Mouse (Mus musculus) C2C12 (cell line): ENCODE measurements at regions not wholly inside any gene's neighbourhood (a gene's known extent, or its start where the extent isn't known, plus 50 kb on each side); places are given as distances from the start of the nearest gene placed in this dataset.
"Not testable (repeated sequence)": the region's sequence is repeated elsewhere in the genome, so short reads cannot be mapped to it uniquely, and the experiment has no call there.

ENCODE experiments used
- H3K27me3 ChIP-seq: one replicate; pipeline ENCODE4 v1.6.1; 2011; ENCODE audit not compliant: control insufficient read depth, insufficient read depth, insufficient read length
- H3K36me3 ChIP-seq: one replicate; pipeline ENCODE4 v1.6.1; 2011; ENCODE audit not compliant: control insufficient read depth, insufficient read depth
- H3K4me3 ChIP-seq: one replicate; pipeline ENCODE4 v1.5.1; 2011; ENCODE audit warnings: mild to moderate bottlenecking, control low read depth; ENCODE audit not compliant: poor library complexity, insufficient read depth, severe bottlenecking
- H3K79me2 ChIP-seq: one replicate; pipeline ENCODE4 v1.6.1; 2011; ENCODE audit not compliant: control insufficient read depth, insufficient read depth
- H3K79me3 ChIP-seq: one replicate; pipeline ENCODE4 v1.6.1; 2011; ENCODE audit warnings: low read depth, control low read depth
- H3ac ChIP-seq: one replicate; pipeline ENCODE3; 2011; ENCODE audit warnings: low read depth; ENCODE audit not compliant: control insufficient read depth, insufficient read length
- CEBPB ChIP-seq: IDR thresholded peaks from one replicate; pipeline ENCODE4 v1.6.1; 2011; ENCODE audit warnings: low read depth, mild to moderate bottlenecking, control low read depth, moderate library complexity
- CTCF ChIP-seq: IDR thresholded peaks from one replicate; pipeline ENCODE4 v1.5.1; 2011; ENCODE audit not compliant: control insufficient read depth, insufficient read depth, insufficient read length
- FOSL1 ChIP-seq: IDR thresholded peaks from one replicate; pipeline ENCODE4 v1.8.0; 2011; ENCODE audit warnings: mild to moderate bottlenecking, low read length; ENCODE audit not compliant: poor library complexity, insufficient read depth, severe bottlenecking
- MAX ChIP-seq: IDR thresholded peaks from one replicate; pipeline ENCODE4 v1.6.1; 2011; ENCODE audit warnings: mild to moderate bottlenecking, control low read depth
- MYOD1 ChIP-seq: IDR thresholded peaks from one replicate; pipeline ENCODE4 v1.6.1; 2011; ENCODE audit warnings: low read depth; ENCODE audit not compliant: control insufficient read depth, insufficient read length
- MYOG ChIP-seq: IDR thresholded peaks from one replicate; pipeline ENCODE4 v1.6.1; 2011; ENCODE audit not compliant: control insufficient read depth, insufficient read length; ENCODE audit errors: extremely low read depth
- USF1 ChIP-seq: IDR thresholded peaks from one replicate; pipeline ENCODE4 v1.6.1; 2011; ENCODE audit warnings: low read depth, mild to moderate bottlenecking, control low read depth, moderate library complexity

GRCm38 (mm10) chr2:166290826-166291225 is 135.4 kb upstream of the Sulf2 start:
- Histone ChIP-seq H3K4me3 (no peak overlapping the region), H3K36me3 (no peaks in the 10 kb centered on the region), H3K27me3 (no peaks in the 10 kb centered on the region), H3K79me2 (no peaks in the 10 kb centered on the region), H3K79me3 (no peaks in the 10 kb centered on the region), H3ac (no peak overlapping the region)
- TF ChIP-seq MYOD1 (no peak), FOSL1 (no peak), MAX (no peak), MYOG (no peak)

GRCm38 (mm10) chr2:166289198-166289597 is 133.7 kb upstream of the Sulf2 start:
- H3ac ChIP-seq = no peak overlapping the region
- no peaks in the 10 kb centered on the region for H3K27me3 ChIP-seq
- H3K79me2 ChIP-seq = no peaks in the 10 kb centered on the region
- H3K4me3 ChIP-seq = no peak overlapping the region
- TF ChIP-seq MYOD1 = no peak
- TF ChIP-seq MYOG = no peak
- no peak for TF ChIP-seq USF1
- no peak for TF ChIP-seq CEBPB
- TF ChIP-seq CTCF = no peak
- TF ChIP-seq FOSL1 = no peak
- no peak for TF ChIP-seq MAX
- H3K36me3 ChIP-seq = no peaks in the 10 kb centered on the region
- H3K79me3 ChIP-seq = no peaks in the 10 kb centered on the region

- H3K27me3 ChIP-seq, H3K79me3 ChIP-seq, H3ac ChIP-seq, H3K79me2 ChIP-seq, H3K36me3 ChIP-seq, H3K4me3 ChIP-seq: not testable (repeated sequence)
Observed at GRCm38 (mm10) chr2:166281137-166281536, 125.7 kb upstream of the Sulf2 start.

- Histone ChIP-seq H3K79me3 (no peaks in the 10 kb centered on the region), H3ac (no peak overlapping the region), H3K27me3 (no peaks in the 10 kb centered on the region), H3K79me2 (no peaks in the 10 kb centered on the region), H3K36me3 (no peaks in the 10 kb centered on the region), H3K4me3 (no peak overlapping the region)
- TF ChIP-seq FOSL1 (no peak), MYOD1 (no peak), CEBPB (no peak), USF1 (no peak), MYOG (no peak)
Observed at GRCm38 (mm10) chr2:166280651-166281127, 125.2 kb upstream of the Sulf2 start.

- TF ChIP-seq MAX (no peak), MYOG (no peak), CEBPB (no peak), USF1 (no peak), CTCF (no peak), FOSL1 (no peak), MYOD1 (no peak)
- H3K27me3 ChIP-seq = no peaks in the 10 kb centered on the region
- H3ac ChIP-seq = no peak overlapping the region
- H3K4me3 ChIP-seq = no peak overlapping the region
- H3K79me3 ChIP-seq = no peaks in the 10 kb centered on the region
- no peaks in the 10 kb centered on the region for H3K36me3 ChIP-seq
- no peaks in the 10 kb centered on the region for H3K79me2 ChIP-seq
Observed at GRCm38 (mm10) chr2:166279676-166280075, 124.2 kb upstream of the Sulf2 start.

- no peaks in the 10 kb centered on the region for H3K27me3 ChIP-seq
- no peak for TF ChIP-seq MYOD1
- TF ChIP-seq FOSL1 = no peak
- no peak overlapping the region for H3K4me3 ChIP-seq
- H3K79me3 ChIP-seq = no peaks in the 10 kb centered on the region
- H3ac ChIP-seq = no peak overlapping the region
- H3K79me2 ChIP-seq = no peaks in the 10 kb centered on the region
- H3K36me3 ChIP-seq = no peaks in the 10 kb centered on the region
Observed at GRCm38 (mm10) chr2:166275398-166275797, 119.9 kb upstream of the Sulf2 start.
